Mouse (Mus musculus): ENCODE measurements around the gene Olfr223. TPM values are rescaled to one million over a fixed set of nuclear protein-coding genes. Genes with fewer than 3 reads are reported as not detected.
"Not testable (repeated sequence)": the region's sequence is repeated elsewhere in the genome, so short reads cannot be mapped to it uniquely, and the experiment has no call there.

Olfr223 gene
- polyA plus RNA-seq, 1 experiment from 2014 or later = not detected

DNA sequence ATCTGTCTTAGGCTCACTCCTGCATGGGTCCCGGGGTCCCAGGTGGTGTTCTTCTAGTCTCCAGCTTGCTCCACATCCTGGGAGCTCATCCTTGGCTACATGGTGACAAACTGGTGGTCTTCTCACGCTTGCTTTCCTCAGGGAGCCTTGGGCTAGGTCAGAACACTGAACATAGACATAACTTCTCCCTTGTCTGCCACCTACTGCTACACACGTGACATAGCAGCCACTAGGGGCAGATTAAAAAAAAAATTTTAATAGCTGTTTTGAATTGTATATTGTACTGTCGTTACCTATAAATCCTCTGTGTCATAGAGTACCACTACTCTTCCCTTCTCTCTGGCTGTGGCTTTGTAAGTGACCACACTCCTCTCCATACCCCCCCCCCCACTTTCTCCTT is 3.0 kb upstream of the Olfr223 start:
- Histone ChIP-seq H3K9ac (no peak overlapping the region), H3K27ac (no peak overlapping the region), H3K4me2 (no peak overlapping the region), H3K4me1 (replicated peaks) (no peaks in the 10 kb centered on the region), H3K4me3 (no peak overlapping the region), H3K9me3 (replicated peaks) (no peaks in the 10 kb centered on the region), H3K36me3 (no peaks in the 10 kb centered on the region), H3K27me3 (peaks cover 6% of the 10 kb centered on the region; the same call in 1 of the 2 replicates)
- WGBS = 38% methylated on average over 4 of the region's 4 CpGs
- ATAC-seq (replicated peaks; ENCODE audit: insufficient number of reproducible peaks, insufficient read depth, low FRiP score, low read depth) = no peak

DNA sequence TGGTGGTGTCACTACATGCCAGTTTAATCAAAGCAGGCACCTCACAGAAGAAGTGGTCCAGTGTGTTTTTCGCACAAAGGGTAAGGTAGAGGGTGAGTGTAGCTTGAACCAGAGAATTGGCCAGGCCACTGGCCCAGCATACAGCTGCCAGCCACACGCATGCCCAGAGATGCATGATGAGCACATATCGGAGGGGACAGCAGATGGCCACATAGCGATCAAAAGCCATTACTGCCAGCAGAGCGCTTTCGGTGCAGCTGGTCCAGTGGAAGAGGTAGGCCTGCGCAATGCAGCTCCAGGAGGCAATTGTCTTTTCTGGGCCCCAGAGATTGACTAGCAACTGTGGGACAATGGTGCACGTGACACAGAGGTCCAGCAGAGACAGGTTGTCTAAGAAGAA is 3.6 kb downstream of the Olfr223 start:
- Histone ChIP-seq H3K27me3 (peaks cover 3% of the 10 kb centered on the region; the same call in 1 of the 2 replicates), H3K9me3 (replicated peaks) (no peaks in the 10 kb centered on the region), H3K4me3 (no peak overlapping the region), H3K4me2 (no peak overlapping the region), H3K4me1 (replicated peaks) (no peaks in the 10 kb centered on the region), H3K36me3 (no peaks in the 10 kb centered on the region), H3K9ac (no peak overlapping the region), H3K27ac (no peak overlapping the region)
- 89% methylated on average over 8 of the region's 8 CpGs for WGBS
- ATAC-seq (replicated peaks; ENCODE audit: insufficient number of reproducible peaks, insufficient read depth, low FRiP score, low read depth) = no peak

DNA sequence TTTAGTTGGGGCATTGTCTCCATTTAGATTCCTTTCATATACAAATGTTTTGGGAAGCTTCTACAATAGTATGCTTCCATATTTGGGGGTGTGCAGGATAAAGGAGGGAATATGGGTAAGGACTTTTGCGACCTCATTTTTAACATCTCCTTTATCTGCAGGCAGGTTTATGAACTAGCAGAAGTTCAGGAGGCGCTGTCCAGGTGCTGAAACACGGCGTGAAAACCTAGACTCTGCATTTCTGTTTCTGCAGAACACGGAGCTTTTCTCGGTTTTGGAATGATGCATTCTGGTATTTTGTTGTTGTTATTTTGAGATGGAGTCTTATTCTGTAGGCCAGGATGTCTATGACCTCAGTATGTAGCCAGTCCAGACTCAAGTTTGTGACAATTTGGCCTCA is 8.6 kb downstream of the Olfr223 start:
- Histone ChIP-seq H3K4me1 (replicated peaks) (no peaks in the 10 kb centered on the region), H3K27me3 (peaks cover 3% of the 10 kb centered on the region; the same call in 1 of the 2 replicates), H3K4me3 (no peak overlapping the region), H3K4me2 (no peak overlapping the region), H3K27ac (no peak overlapping the region), H3K9me3 (replicated peaks) (no peaks in the 10 kb centered on the region), H3K9ac (no peak overlapping the region), H3K36me3 (no peaks in the 10 kb centered on the region)
- ATAC-seq (replicated peaks; ENCODE audit: insufficient number of reproducible peaks, insufficient read depth, low FRiP score, low read depth) = no peak
- 28% methylated on average over 6 of the region's 6 CpGs for WGBS

DNA sequence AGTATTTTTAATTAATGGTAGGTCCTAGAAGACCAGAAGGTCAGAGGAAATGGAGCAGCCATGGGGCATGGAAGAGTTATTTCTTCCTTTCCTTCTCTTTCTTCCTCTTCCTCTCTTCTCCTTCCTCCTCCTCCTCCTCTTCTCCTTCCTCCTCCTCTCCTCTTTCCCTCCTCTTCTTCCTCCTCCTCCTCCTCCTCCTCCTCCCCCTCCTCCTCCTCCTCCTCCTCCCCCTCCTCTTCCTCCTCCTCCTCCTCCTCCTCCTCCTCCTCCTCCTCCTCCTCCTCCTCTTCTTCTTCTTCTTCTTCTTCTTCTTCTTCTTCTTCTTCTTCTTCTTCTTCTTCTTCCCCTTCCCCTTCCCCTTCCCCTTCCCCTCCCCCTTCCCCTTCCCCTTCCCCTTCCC is 17.0 kb downstream of the Olfr223 start, which contains the start of gene Olfr222:
Gene Olfr222 (minus strand): TSS at position 101 of the 400 bp plus-strand sequence.
- H3K27ac ChIP-seq; H3K9ac ChIP-seq; H3K9me3 ChIP-seq (replicated peaks); H3K4me2 ChIP-seq; H3K36me3 ChIP-seq; H3K4me3 ChIP-seq; ATAC-seq (replicated peaks; ENCODE audit: insufficient number of reproducible peaks, insufficient read depth, low FRiP score, low read depth); H3K4me1 ChIP-seq (replicated peaks): not testable (repeated sequence)
- peaks cover 44% of the 10 kb centered on the region for H3K27me3 ChIP-seq

DNA sequence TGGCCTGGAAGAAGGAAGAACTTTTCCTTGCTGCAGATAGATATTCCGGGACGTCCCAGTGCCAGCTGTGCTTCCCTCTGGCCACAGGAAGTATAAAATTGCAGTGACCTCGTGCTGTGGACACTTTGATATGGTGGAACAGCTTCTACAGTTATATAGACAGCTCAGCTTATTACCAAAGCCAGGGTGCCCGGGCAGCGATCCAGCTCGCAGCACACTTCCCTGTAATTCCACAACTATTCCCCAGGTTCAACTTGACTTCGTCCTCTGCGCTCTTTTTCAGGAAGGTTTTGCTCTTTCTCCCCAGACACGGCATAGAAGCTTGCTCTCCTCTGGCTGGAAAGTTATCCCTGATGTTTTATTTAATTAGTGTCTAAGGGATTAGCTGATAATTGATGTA is 17.4 kb downstream of the Olfr223 start:
- no peaks in the 10 kb centered on the region for H3K4me1 ChIP-seq (replicated peaks)
- no peaks in the 10 kb centered on the region for H3K9me3 ChIP-seq (replicated peaks)
- H3K27ac ChIP-seq = no peak overlapping the region
- no peak for ATAC-seq (replicated peaks; ENCODE audit: insufficient number of reproducible peaks, insufficient read depth, low FRiP score, low read depth)
- WGBS = 47% methylated on average over 9 of the region's 9 CpGs
- H3K4me3 ChIP-seq = no peak overlapping the region
- no peak overlapping the region for H3K9ac ChIP-seq
- H3K4me2 ChIP-seq = no peak overlapping the region
- peaks cover 48% of the 10 kb centered on the region for H3K27me3 ChIP-seq
- H3K36me3 ChIP-seq = no peaks in the 10 kb centered on the region

DNA sequence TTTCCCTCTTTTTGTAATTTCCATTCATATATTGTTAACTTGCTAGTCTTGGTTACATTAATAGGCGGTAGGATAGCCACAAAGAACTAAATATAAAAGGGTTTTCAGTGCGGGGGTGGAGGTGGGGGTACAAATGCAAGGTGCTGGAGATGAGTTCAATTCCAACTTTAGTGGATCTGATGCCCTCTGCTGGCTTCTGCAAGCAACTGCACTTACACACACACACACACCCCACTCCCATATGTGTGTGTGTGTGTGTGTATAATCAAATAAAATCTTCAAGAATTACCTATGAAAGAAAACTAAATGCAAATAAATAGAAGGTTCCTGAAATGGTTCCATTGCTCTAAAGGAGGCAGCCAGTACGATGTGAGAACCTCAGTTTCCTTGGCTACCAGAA is 23.8 kb downstream of the Olfr223 start:
- no peaks in the 10 kb centered on the region for H3K9me3 ChIP-seq (replicated peaks)
- H3K9ac ChIP-seq = no peak overlapping the region
- H3K4me1 ChIP-seq (replicated peaks) = no peaks in the 10 kb centered on the region
- no peak overlapping the region for H3K4me2 ChIP-seq
- ATAC-seq (replicated peaks; ENCODE audit: insufficient number of reproducible peaks, insufficient read depth, low FRiP score, low read depth) = no peak
- no peaks in the 10 kb centered on the region for H3K36me3 ChIP-seq
- no peak overlapping the region for H3K4me3 ChIP-seq
- peaks cover 44% of the 10 kb centered on the region for H3K27me3 ChIP-seq
- no peak overlapping the region for H3K27ac ChIP-seq
- WGBS = 50% methylated on average over 3 of the region's 3 CpGs

DNA sequence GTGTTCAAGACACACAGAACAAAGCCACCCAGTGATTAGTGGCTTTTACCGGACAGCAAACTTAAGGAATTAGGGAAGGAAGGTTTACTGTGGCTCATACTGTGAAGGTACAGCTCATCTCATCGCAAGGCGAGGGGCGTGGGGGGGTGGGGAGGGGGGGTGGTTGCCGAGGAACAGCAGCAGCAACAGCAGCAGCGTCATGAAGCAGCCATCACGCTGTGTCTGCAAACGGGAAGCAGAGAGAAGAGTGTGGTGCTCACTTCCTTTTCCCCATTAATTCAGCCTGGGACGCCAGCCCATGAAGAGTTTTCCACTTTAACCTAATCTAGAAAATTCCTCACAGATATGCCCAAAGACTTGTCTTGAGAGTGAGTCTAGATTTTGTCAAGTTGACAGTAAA is 30.3 kb downstream of the Olfr223 start:
- H3K27me3 ChIP-seq = no peaks in the 10 kb centered on the region
- WGBS = 76% methylated on average over 9 of the region's 9 CpGs
- H3K9me3 ChIP-seq (replicated peaks) = no peaks in the 10 kb centered on the region
- no peak overlapping the region for H3K9ac ChIP-seq
- no peak overlapping the region for H3K4me3 ChIP-seq
- H3K36me3 ChIP-seq = no peaks in the 10 kb centered on the region
- no peak overlapping the region for H3K27ac ChIP-seq
- H3K4me2 ChIP-seq = no peak overlapping the region
- ATAC-seq (replicated peaks; ENCODE audit: insufficient number of reproducible peaks, insufficient read depth, low FRiP score, low read depth) = no peak
- H3K4me1 ChIP-seq (replicated peaks) = no peaks in the 10 kb centered on the region

DNA sequence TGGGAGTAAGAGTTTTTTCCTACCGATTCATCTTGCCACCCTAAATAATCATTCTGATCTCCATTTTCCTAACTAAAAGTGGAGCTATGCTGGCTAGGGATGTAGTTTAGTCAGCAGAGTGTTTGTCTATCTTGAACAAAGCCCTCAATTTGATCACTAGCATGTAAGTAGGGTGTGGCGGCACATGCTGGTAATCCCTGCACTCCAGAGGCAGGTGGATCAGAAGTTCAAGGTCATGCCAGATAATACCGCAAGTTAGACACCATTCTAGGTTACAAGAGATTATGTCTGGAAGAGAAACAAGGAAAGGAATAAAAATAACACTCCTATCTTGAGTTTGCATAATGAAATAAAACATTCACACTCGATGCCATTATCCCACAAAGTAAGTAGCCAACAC is 30.8 kb downstream of the Olfr223 start:
- no peak for ATAC-seq (replicated peaks; ENCODE audit: insufficient number of reproducible peaks, insufficient read depth, low FRiP score, low read depth)
- Histone ChIP-seq H3K4me2 (no peak overlapping the region), H3K9ac (no peak overlapping the region), H3K27me3 (no peaks in the 10 kb centered on the region), H3K9me3 (replicated peaks) (no peaks in the 10 kb centered on the region), H3K27ac (no peak overlapping the region), H3K36me3 (no peaks in the 10 kb centered on the region), H3K4me1 (replicated peaks) (no peaks in the 10 kb centered on the region), H3K4me3 (no peak overlapping the region)
- WGBS = 79% methylated on average over 4 of the region's 4 CpGs

DNA sequence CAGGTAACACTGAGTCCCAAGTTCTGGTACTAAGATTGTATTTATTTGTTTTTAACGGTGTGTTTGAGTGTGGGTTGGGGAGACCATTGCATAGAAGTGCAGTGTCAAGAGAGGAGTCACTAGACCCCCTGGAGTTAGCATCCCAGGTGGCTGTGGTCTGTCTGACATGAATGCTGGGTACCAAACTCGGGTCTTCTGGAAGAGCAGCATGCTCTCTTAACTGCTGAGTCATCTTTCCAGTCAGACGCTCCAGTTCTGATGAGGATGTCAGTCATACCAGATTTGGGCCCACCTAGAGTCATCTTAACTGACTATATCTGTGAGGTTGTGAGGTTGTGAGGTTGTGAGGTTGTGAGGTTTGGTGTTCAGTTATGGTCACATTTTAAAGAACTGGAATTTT is 32.2 kb downstream of the Olfr223 start:
- no peak for ATAC-seq (replicated peaks; ENCODE audit: insufficient number of reproducible peaks, insufficient read depth, low FRiP score, low read depth)
- Histone ChIP-seq H3K4me1 (replicated peaks) (no peaks in the 10 kb centered on the region), H3K9me3 (replicated peaks) (no peaks in the 10 kb centered on the region), H3K27ac (no peak overlapping the region), H3K4me3 (no peak overlapping the region), H3K9ac (no peak overlapping the region), H3K36me3 (no peaks in the 10 kb centered on the region), H3K27me3 (no peaks in the 10 kb centered on the region), H3K4me2 (no peak overlapping the region)
- 61% methylated on average over 3 of the region's 3 CpGs for WGBS

DNA sequence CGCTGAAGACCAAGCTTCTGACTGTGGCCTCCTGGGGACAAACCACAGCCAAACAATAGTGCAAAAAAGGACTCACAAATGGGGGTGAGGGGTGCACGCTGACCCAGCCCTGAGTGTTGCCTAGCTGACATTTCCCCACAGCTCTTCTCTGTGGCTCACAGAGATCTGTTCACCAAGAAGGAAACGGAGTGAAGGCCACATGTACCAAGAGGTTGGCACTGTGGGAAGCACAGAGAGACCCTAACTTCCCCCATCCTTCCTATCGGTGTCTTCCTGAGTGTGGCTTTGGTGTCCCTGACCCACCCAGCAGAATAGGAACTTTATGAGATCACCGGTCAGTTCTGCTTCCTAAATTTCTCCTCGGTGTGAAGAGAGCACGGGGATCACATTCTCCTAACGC is 38.6 kb downstream of the Olfr223 start:
- Histone ChIP-seq H3K9ac (no peak overlapping the region), H3K27me3 (no peaks in the 10 kb centered on the region), H3K9me3 (replicated peaks) (no peaks in the 10 kb centered on the region), H3K36me3 (no peaks in the 10 kb centered on the region), H3K4me3 (no peak overlapping the region), H3K27ac (no peak overlapping the region), H3K4me1 (replicated peaks) (no peaks in the 10 kb centered on the region), H3K4me2 (no peak overlapping the region)
- no peak for ATAC-seq (replicated peaks; ENCODE audit: insufficient number of reproducible peaks, insufficient read depth, low FRiP score, low read depth)
- WGBS = 69% methylated on average over 8 of the region's 8 CpGs

DNA sequence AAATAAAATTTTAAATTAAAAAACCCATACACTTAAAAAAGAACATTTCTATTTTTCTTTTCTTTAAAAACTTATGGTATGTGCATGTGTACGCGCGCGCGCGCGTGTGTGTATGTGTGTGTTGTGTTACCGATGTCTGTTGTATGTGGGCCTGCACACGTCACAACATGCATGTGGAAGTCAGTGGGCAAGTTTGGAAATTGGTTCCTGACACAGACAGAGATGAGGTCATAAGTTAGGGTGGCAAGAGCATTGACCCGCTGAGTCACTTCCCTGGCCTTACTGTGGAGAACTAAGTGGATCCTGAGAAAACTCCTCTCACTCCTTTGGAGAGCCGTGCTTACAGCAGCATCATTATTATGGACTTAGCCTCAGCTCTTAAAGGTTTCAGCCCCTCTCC is 39.0 kb downstream of the Olfr223 start:
- no peaks in the 10 kb centered on the region for H3K36me3 ChIP-seq
- ATAC-seq (replicated peaks; ENCODE audit: insufficient number of reproducible peaks, insufficient read depth, low FRiP score, low read depth) = no peak
- no peaks in the 10 kb centered on the region for H3K9me3 ChIP-seq (replicated peaks)
- 88% methylated on average over 11 of the region's 11 CpGs for WGBS
- no peak overlapping the region for H3K4me2 ChIP-seq
- no peak overlapping the region for H3K4me3 ChIP-seq
- no peak overlapping the region for H3K27ac ChIP-seq
- H3K27me3 ChIP-seq = no peaks in the 10 kb centered on the region
- H3K9ac ChIP-seq = no peak overlapping the region
- H3K4me1 ChIP-seq (replicated peaks) = no peaks in the 10 kb centered on the region

DNA sequence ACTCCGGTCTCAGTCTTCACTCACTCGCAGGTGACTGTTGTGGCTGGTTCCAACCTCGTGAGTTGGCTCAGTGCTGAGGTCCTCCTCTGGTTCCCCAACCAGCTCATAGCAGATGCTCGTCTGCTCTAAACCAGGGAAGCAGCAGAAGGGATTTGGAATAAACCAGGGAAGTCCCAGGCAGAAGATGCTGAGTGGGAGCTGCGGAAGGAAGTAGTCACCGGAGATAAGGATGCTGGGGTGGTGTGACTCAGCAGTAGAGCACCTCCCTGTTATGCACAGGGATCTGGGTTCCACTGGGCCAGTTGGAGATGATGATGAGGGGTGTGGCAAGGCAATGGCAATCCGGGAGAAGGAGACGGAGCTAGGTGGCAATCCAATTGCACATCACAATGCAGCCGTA is 49.1 kb downstream of the Olfr223 start:
- no peaks in the 10 kb centered on the region for H3K9me3 ChIP-seq (replicated peaks)
- 75% methylated on average over 9 of the region's 9 CpGs for WGBS
- no peak for ATAC-seq (replicated peaks; ENCODE audit: insufficient number of reproducible peaks, insufficient read depth, low FRiP score, low read depth)
- H3K27ac ChIP-seq = no peak overlapping the region
- H3K4me1 ChIP-seq (replicated peaks) = no peaks in the 10 kb centered on the region
- H3K4me3 ChIP-seq = no peak overlapping the region
- H3K36me3 ChIP-seq = no peaks in the 10 kb centered on the region
- no peak overlapping the region for H3K4me2 ChIP-seq
- H3K27me3 ChIP-seq = no peaks in the 10 kb centered on the region
- H3K9ac ChIP-seq = no peak overlapping the region
